Mouse (Mus musculus) left cerebral cortex, postnatal 25 days (tissue): ENCODE results near the gene Olfr701. TPM values are rescaled to one million over a fixed set of nuclear protein-coding genes. Genes with fewer than 3 reads are reported as not detected.

Experiments
- DNase-seq, 2 experiments: peaks; one replicate each; pipeline ENCODE4 v3.0.0; 2022; ENCODE audit warnings: low spot score in 2 of 2, mixed read lengths in 1 of 2
- intact Hi-C: fragments of 180-260 bp; cut with DNase I; formaldehyde crosslinking; loops from one replicate; pipeline ENCODE4 v1.15.1; 2025
- total RNA-seq, 2 experiments: library from RNA; stranded (reverse); gene quantifications; 2 replicates each; pipeline ENCODE4 v1.2.3; 2021

Gene Olfr701
- not detected for total RNA-seq

- no peak for DNase-seq
- intact Hi-C loops = no loop called here
Observed at GRCm38 (mm10) chr7:106813829-106814228, at the start of gene Olfr701. Gene Olfr701, plus strand, starts transcription at chr7:106814129.

- intact Hi-C loops = no loop called here
- DNase-seq = peak in 1 of 2 experiments; percentile 4
Observed at GRCm38 (mm10) chr7:106788330-106788729, 25.6 kb upstream of the Olfr701 start.

- no peak for DNase-seq
- intact Hi-C loops = no loop called here
Observed at GRCm38 (mm10) chr7:106793098-106793497, 20.8 kb upstream of the Olfr701 start, which contains the start of gene Olfr699. Gene Olfr699, minus strand, starts transcription at chr7:106793198.

DNA sequence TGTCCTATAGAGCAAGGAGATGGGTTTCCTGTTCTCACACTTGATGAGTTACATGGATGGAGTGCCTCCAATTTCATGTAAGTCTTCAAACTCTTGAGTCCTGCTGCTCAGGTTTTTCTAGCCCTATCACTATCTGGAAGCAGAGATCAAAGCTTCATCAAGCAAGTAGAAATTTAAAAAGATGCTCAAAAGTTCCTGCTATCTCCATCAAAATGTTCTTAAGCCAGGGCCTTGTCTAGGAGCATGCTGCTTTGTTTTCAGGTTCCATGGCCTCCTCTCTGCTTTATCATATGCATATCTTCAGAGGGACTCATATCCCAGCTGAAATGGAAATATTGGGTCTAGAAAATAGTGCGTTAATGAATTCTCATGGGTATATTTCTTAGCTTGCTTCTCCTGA lies 5.2 kb upstream of the Olfr701 start, which contains the start of gene Olfr700:
Olfr700 (minus strand) TSS at position 101 of the 400 bp plus-strand sequence.
- no peak for DNase-seq
- intact Hi-C loops = no loop called here

DNA sequence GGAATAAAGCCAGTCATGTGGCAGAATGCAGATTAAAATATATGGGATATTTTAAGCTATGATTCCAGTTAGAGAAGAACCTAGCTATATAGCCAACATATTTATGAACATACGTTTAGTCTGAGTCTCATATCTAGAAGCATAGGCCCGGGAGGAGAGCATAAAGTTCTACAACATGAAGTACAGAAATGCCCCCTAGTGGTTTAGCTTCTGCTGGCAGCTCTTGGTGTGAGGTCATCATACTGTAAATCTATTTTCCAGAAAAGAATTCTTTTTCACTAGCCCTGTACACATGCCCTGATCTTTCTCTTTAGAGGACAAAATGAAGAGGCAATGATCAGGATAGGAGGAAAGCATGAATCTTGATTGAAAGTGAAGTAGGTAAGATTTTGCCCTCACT lies 1.8 kb downstream of the Olfr701 start:
- no peak for DNase-seq

GRCm38 (mm10) chr7:106818414-106818813 lies 4.5 kb downstream of the Olfr701 start:
- intact Hi-C loops = no loop called here

More for the DNA sequence above, 1.8 kb downstream of the Olfr701 start:
- intact Hi-C loops = no loop called here

DNA sequence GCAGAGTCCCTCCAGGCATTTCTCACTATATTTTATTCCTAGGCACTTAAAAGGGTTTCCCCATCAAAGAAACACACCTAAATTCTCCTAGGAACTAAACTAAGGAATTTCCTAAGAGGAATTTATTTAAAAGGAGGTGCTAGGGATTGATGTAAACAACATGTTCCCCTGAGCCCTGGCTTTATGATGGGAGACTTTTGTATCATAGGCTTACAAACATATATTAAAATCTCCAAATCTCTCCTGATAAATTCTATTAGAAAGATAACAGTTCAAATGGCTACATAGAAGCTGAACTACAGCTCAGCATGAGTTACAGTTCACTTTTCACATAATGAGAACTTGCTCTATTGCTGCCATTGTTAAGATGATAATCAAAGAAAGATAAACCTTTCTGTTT lies 19.9 kb downstream of the Olfr701 start, which contains the start of gene Olfr702:
Olfr702 (minus strand) TSS at position 101 of the 400 bp plus-strand sequence.
- intact Hi-C loops = no loop called here
- no peak for DNase-seq

More at GRCm38 (mm10) chr7:106818414-106818813, 4.5 kb downstream of the Olfr701 start:
- no peak for DNase-seq

DNA sequence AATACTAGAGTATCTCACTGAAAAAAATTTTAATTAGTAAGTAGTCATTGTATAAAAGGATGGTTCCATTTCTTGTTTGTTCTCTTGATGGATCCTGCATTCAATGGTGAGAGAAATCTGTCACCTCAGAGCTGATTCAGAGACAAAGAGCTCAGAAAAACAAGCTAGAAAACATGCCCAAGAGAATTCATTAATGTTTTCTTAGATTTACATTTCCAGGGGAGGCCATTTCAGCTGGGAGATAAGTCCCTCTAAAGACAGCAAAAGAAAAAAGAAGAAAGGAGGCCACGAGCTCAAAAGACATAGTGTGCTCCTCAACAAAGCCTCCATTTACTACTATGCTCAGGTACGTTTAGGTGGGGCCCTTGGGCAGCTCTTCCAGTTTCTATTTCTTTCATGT lies 29.1 kb downstream of the Olfr701 start, which contains the start of gene Olfr703:
Olfr703 (plus strand) TSS at position 301 of the 400 bp plus-strand sequence.
- intact Hi-C loops = no loop called here
- DNase-seq = no peak

DNA sequence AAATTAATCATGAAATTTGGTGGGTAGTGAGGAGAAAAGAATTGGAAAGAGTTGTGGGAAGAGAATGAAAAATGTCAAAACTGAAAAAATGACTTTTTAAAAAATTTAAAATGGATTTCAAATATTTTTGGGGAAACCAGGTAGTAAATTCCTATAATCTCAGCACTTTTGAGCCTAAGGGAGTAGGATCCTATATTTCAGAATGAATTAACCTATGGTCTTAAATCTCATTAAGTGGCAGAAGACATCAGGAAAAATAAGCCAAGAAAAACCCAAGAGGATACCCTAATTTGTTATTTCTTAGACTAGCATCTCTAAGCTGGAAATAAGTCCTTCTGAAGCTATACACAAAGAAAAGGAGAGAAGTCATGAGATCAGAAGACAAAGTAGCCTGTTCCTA lies 49.0 kb downstream of the Olfr701 start, which contains the start of gene Olfr704:
Olfr704 (plus strand) TSS at position 301 of the 400 bp plus-strand sequence.
- no peak for DNase-seq
- intact Hi-C loops = no loop called here

Other genes with a start within 250 kb of the Olfr701 start
- not detected for gene Olfr693, start 133.5 kb upstream of the Olfr701 start, total RNA-seq
- gene Olfr694, start 122.3 kb upstream of the Olfr701 start, total RNA-seq = not detected
- not detected for gene Olfr695, start 97.7 kb upstream of the Olfr701 start, total RNA-seq
- gene Olfr697, start 71.7 kb upstream of the Olfr701 start, total RNA-seq = not detected
- gene Olfr698, start 58.7 kb upstream of the Olfr701 start, total RNA-seq = not detected
- gene Olfr699, start 20.9 kb upstream of the Olfr701 start, total RNA-seq = not detected
- gene Olfr700, start 5.3 kb upstream of the Olfr701 start, total RNA-seq = not detected
- not detected for gene Olfr702, start 19.8 kb downstream of the Olfr701 start, total RNA-seq
- not detected for gene Olfr703, start 29.2 kb downstream of the Olfr701 start, total RNA-seq
- gene Olfr704, start 49.1 kb downstream of the Olfr701 start, total RNA-seq = not detected
- not detected for gene Olfr705, start 62.8 kb downstream of the Olfr701 start, total RNA-seq
- gene Olfr706, start 74.0 kb downstream of the Olfr701 start, total RNA-seq = not detected
- not detected for gene Olfr707, start 87.1 kb downstream of the Olfr701 start, total RNA-seq
- gene Olfr1532-ps1, start 93.9 kb downstream of the Olfr701 start, total RNA-seq = not detected
- gene Olfr709-ps1, start 118.1 kb downstream of the Olfr701 start, total RNA-seq = not detected
- not detected for gene Olfr710, start 134.2 kb downstream of the Olfr701 start, total RNA-seq
- gene Olfr6, start 149.8 kb downstream of the Olfr701 start, total RNA-seq = not detected
- not detected for gene Olfr711, start 161.3 kb downstream of the Olfr701 start, total RNA-seq
- not detected for gene Olfr2, start 191.9 kb downstream of the Olfr701 start, total RNA-seq
- gene Olfr713, start 217.0 kb downstream of the Olfr701 start, total RNA-seq = not detected